Mouse (Mus musculus) neural tube, embryonic 14.5 days (tissue): ENCODE measurements around the gene Zfp109. TPM values are rescaled to one million over a fixed set of nuclear protein-coding genes. Genes with fewer than 3 reads are reported as not detected.

Experiments
- ATAC-seq: fragments of 200-750 bp; cut with Nextera tagmentation; 2 replicates; pipeline ENCODE4 v1.8.0; 2017; ENCODE audit warnings: low read depth, mild to moderate bottlenecking, moderate TSS enrichment, moderate library complexity
- H3K27ac ChIP-seq: fragments of 300-500 bp; sonication (generic); 2 replicates; pipeline ENCODE4 v1.5.1; 2014; ENCODE audit warnings: low read depth, mild to moderate bottlenecking, control low read depth, low read length, moderate library complexity, mixed read lengths
- H3K27me3 ChIP-seq: fragments of 300-500 bp; sonication (generic); 2 replicates; pipeline ENCODE4 v1.6.1; 2014; ENCODE audit warnings: low read length; ENCODE audit not compliant: control insufficient read depth, insufficient read depth
- H3K36me3 ChIP-seq: fragments of 300-500 bp; sonication (generic); 2 replicates; pipeline ENCODE4 v1.6.1; 2014; ENCODE audit warnings: low read length, mixed read lengths; ENCODE audit not compliant: control insufficient read depth, insufficient read depth
- H3K4me1 ChIP-seq: fragments of 300-500 bp; sonication (generic); 2 replicates; pipeline ENCODE4 v1.6.1; 2014; ENCODE audit warnings: low read length; ENCODE audit not compliant: control insufficient read depth, insufficient read depth
- H3K4me2 ChIP-seq: fragments of 300-500 bp; sonication (generic); 2 replicates; pipeline ENCODE4 v1.6.1; 2014; ENCODE audit warnings: mild to moderate bottlenecking, low read depth, low read length, control low read depth
- H3K4me3 ChIP-seq: fragments of 300-500 bp; sonication (generic); 2 replicates; pipeline ENCODE4 v1.5.1; 2014; ENCODE audit warnings: low read depth, low read length, control low read depth, mixed read lengths
- H3K9ac ChIP-seq: fragments of 300-500 bp; sonication (generic); replicated peaks from 2 replicates; pipeline ENCODE4 v1.6.1; 2014; ENCODE audit warnings: low read depth, mild to moderate bottlenecking, control low read depth, low read length, mixed read lengths
- H3K9me3 ChIP-seq: fragments of 300-500 bp; sonication (generic); 2 replicates; pipeline ENCODE4 v1.6.1; 2016; ENCODE audit warnings: low read length; ENCODE audit not compliant: control insufficient read depth
- WGBS: fragments of 180-500 bp; shearing (Covaris S2); extraction: QIAGEN DNeasy Blood & Tissue Kit; methylation state at CpG from one replicate; pipeline ENCODE4 v1.1.7; 2014; 5-methylcytosine and 5-hydroxymethylcytosine counted together
- polyA plus RNA-seq: library from polyadenylated mRNA; unstranded; fragments of >200 nt; fragmentation: Nextera tagmentation; extraction: Ambion mirVana; gene quantifications from 2 replicates; pipeline ENCODE4 v1.2.1, GENCODE M21; 2014

The Zfp109 gene
- polyA plus RNA-seq, 1 experiment from 2014 or later, result 3.8 TPM

- no peaks in the 10 kb centered on the region for H3K4me1 ChIP-seq
- peak overlapping the region; percentile 53 for H3K4me3 ChIP-seq
- H3K9me3 ChIP-seq, result no peaks in the 10 kb centered on the region
- no peak overlapping the region for H3K27ac ChIP-seq
- ATAC-seq, result peak; percentile 52
- H3K36me3 ChIP-seq, result peaks cover 8% of the 10 kb centered on the region; the same call in 1 of the 2 replicates
- peak overlapping the region; percentile 73 for H3K4me2 ChIP-seq
- 41% methylated on average over 7 of the region's 7 CpGs for WGBS
- H3K27me3 ChIP-seq, result no peaks in the 10 kb centered on the region
- H3K9ac ChIP-seq, result peak overlapping the region; percentile 56; the same call in 1 of the 2 replicates
These were observed 32.4 kb upstream of the Zfp109 start for GRCm38 (mm10) chr7:24269667-24270287.

- Histone ChIP-seq H3K4me2 (no peak overlapping the region), H3K4me3 (0 out of 2 replicates have a peak overlapping the region, but pooled peaks have one; percentile 53), H3K9me3 (no peaks in the 10 kb centered on the region), H3K27ac (no peak overlapping the region), H3K27me3 (no peaks in the 10 kb centered on the region), H3K36me3 (0 out of 2 replicates have a peak, but pooled peaks cover 3% of the 10 kb centered on the region), H3K9ac (no peak overlapping the region), H3K4me1 (no peaks in the 10 kb centered on the region)
- ATAC-seq, result peak; percentile 23; the same call in 1 of the 2 replicates
- WGBS, result 81% methylated on average over 3 of the region's 3 CpGs
These were observed 31.9 kb upstream of the Zfp109 start for GRCm38 (mm10) chr7:24269256-24269655.

GRCm38 (mm10) chr7:24268176-24269155 is 31.1 kb upstream of the Zfp109 start:
- ATAC-seq, result no peak
- 69% methylated on average over 24 of the region's 24 CpGs for WGBS
- H3K36me3 ChIP-seq, result no peaks in the 10 kb centered on the region
- no peak overlapping the region for H3K27ac ChIP-seq
- no peaks in the 10 kb centered on the region for H3K4me1 ChIP-seq
- H3K27me3 ChIP-seq, result no peaks in the 10 kb centered on the region
- H3K4me2 ChIP-seq, result no peak overlapping the region
- H3K9me3 ChIP-seq, result no peaks in the 10 kb centered on the region
- no peak overlapping the region for H3K9ac ChIP-seq
- H3K4me3 ChIP-seq, result no peak overlapping the region

- 93% methylated on average over 4 of the region's 4 CpGs for WGBS
These were observed 22.6 kb upstream of the Zfp109 start for GRCm38 (mm10) chr7:24260000-24260312.

GRCm38 (mm10) chr7:24259306-24259999 is 22.1 kb upstream of the Zfp109 start:
- Histone ChIP-seq H3K27me3 (no peaks in the 10 kb centered on the region), H3K36me3 (0 out of 2 replicates have a peak, but pooled peaks cover 4% of the 10 kb centered on the region), H3K27ac (no peak overlapping the region), H3K4me3 (no peak overlapping the region), H3K9ac (no peak overlapping the region), H3K4me2 (no peak overlapping the region), H3K9me3 (no peaks in the 10 kb centered on the region), H3K4me1 (0 out of 2 replicates have a peak, but pooled peaks cover 7% of the 10 kb centered on the region)
- ATAC-seq, result no peak
- WGBS, result 92% methylated on average over 13 of the region's 13 CpGs

More at GRCm38 (mm10) chr7:24260000-24260312, 22.6 kb upstream of the Zfp109 start:
- ATAC-seq, result no peak
- Histone ChIP-seq H3K36me3 (0 out of 2 replicates have a peak, but pooled peaks cover 4% of the 10 kb centered on the region), H3K4me1 (0 out of 2 replicates have a peak, but pooled peaks cover 6% of the 10 kb centered on the region), H3K9me3 (no peaks in the 10 kb centered on the region), H3K27me3 (no peaks in the 10 kb centered on the region), H3K4me3 (no peak overlapping the region), H3K27ac (no peak overlapping the region), H3K4me2 (no peak overlapping the region), H3K9ac (no peak overlapping the region)

- Histone ChIP-seq H3K9me3 (no peaks in the 10 kb centered on the region), H3K27me3 (no peaks in the 10 kb centered on the region), H3K36me3 (no peaks in the 10 kb centered on the region), H3K4me3 (peak within 1 kb of the TSS; percentile 44), H3K4me2 (peak within 1 kb of the TSS; percentile 64), H3K27ac (0 out of 2 replicates have a peak within 1 kb of the TSS, but pooled peaks have one; percentile 39), H3K9ac (peak within 1 kb of the TSS; percentile 60), H3K4me1 (0 out of 2 replicates have a peak, but pooled peaks cover 7% of the 10 kb centered on the region)
- WGBS, result 20% methylated on average over 21 of the region's 21 CpGs
- ATAC-seq, result peak; percentile 91
These were observed 17.5 kb upstream of the Zfp109 start, which contains the start of gene Zfp108 for GRCm38 (mm10) chr7:24254633-24255474. TSS of gene Zfp108 (plus strand) at chr7:24254794.

- H3K27ac ChIP-seq, result no peak overlapping the region
- ATAC-seq, result peak; percentile 73
- H3K9ac ChIP-seq, result no peak overlapping the region
These were observed 16.6 kb upstream of the Zfp109 start for GRCm38 (mm10) chr7:24253779-24254615.

More at GRCm38 (mm10) chr7:24253779-24254615, 16.6 kb upstream of the Zfp109 start:
- H3K4me1 ChIP-seq, result 0 out of 2 replicates have a peak, but pooled peaks cover 7% of the 10 kb centered on the region
- H3K36me3 ChIP-seq, result no peaks in the 10 kb centered on the region
- H3K9me3 ChIP-seq, result no peaks in the 10 kb centered on the region
- peak overlapping the region; percentile 64 for H3K4me2 ChIP-seq
- peak overlapping the region; percentile 44 for H3K4me3 ChIP-seq
- H3K27me3 ChIP-seq, result no peaks in the 10 kb centered on the region
- WGBS, result 64% methylated on average over 9 of the region's 9 CpGs
